Mouse (Mus musculus) myocyte (in vitro differentiated cells): Measurements from ENCODE around the gene Atp13a1.

Experiments
- MYOG ChIP-seq, 3 experiments: IDR thresholded peaks; one replicate each; pipeline ENCODE4 v1.6.1; 2011; ENCODE audit warnings: control low read depth in 2 of 3, low read depth in 2 of 3, mild to moderate bottlenecking in 2 of 3; ENCODE audit not compliant: insufficient read length in 2 of 3, control insufficient read depth in 1 of 3, insufficient read depth in 1 of 3
- POLR2AphosphoS2 ChIP-seq: IDR thresholded peaks from one replicate; pipeline ENCODE4 v1.6.1; 2011; ENCODE audit warnings: low read depth, control low read depth; ENCODE audit not compliant: insufficient read length

DNA sequence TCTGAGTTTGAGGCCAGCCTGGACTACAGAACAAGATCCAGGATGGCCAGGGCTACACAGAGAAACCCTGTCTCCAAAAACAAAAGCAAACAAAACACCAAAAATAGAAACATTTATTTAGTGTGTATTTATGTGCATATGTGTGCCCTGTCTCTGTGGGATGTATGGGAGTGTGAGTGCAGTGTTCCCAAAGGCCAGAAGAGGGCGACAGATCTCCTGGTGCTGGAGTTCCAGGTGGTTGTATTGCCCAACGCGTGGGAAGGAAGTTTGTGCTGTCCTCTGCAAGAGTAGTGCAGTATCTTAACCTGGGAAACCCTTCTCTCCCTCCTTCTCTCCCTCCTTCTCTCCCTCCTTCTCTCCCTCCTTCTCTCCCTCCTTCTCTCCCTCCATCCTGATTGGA, 58.9 kb downstream of the Atp13a1 start:
- TF ChIP-seq MYOG (IDR thresholded peaks at IDR 0.05; ENCODE audit: control insufficient read depth in 1 of 3, insufficient read depth in 1 of 3, insufficient read length in 2 of 3, low read depth in 2 of 3) (no peak), POLR2AphosphoS2 (no peak)
